Mouse (Mus musculus) liver, adult 2 months (tissue): ENCODE results near the gene Bcat1.

ENCODE experiments used
- CTCF ChIP-seq: fragments of 200-500 bp; IDR thresholded peaks from 2 replicates; pipeline ENCODE4 v1.5.1; 2011; ENCODE audit warnings: low read depth, low read length, control low read depth
- POLR2A ChIP-seq: fragments of 200-500 bp; IDR thresholded peaks from 2 replicates; pipeline ENCODE4 v1.6.1; 2011; ENCODE audit warnings: low read length, control low read depth; ENCODE audit not compliant: insufficient read depth; ENCODE audit errors: extremely low read depth

GRCm38 (mm10) chr6:145052669-145053068 is 23.3 kb downstream of the Bcat1 start:
- TF ChIP-seq CTCF (no peak), POLR2A (no peak)
